Mouse (Mus musculus) kidney, adult 8-10 months (tissue): ENCODE measurements at regions not wholly inside any gene's neighbourhood (a gene's known extent, or its start where the extent isn't known, plus 50 kb on each side); places are given as distances from the start of the nearest gene placed in this dataset.
"Not testable (repeated sequence)": the region's sequence is repeated elsewhere in the genome, so short reads cannot be mapped to it uniquely, and the experiment has no call there.

Experiments used
- DNase-seq, 2 experiments: peaks; one replicate each; pipeline ENCODE4 v3.0.0; 2022

GRCm38 (mm10) chr2:15273446-15273845 is 218.6 kb upstream of the Nsun6 start:
- DNase-seq, result no peak

DNA sequence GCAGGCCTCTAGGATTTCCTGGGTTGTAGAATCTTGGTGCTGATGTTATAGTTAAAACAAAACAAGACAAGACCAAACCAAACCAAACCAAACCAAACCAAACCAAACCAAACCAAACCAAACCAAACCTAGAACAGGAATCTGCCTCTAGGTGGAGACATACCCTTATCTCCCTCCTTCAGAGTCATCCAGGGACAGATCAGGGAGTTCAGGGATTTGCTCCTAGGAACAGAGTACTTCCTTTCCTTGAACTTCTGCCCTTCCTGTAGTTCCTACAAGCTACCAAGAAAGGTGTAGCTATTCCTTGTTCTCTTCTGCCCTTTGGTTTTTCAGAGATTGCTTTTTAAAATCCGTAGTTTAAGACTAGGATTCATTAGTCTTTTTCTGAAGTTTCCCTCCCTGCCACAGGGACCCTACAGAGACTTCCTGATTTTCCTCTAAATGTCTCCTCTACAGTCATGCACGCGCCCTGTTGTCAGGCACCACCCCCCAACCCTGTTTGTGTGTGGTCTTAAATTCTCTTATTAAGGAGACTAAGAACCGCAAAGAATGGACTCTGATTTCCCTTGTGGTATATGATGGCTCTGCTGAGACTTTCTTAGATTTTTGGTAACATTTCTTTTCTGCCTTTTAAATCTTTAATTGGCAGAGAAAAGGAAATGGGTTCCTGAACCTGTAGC is 205.8 kb upstream of the Nsun6 start:
- no peak for DNase-seq

DNA sequence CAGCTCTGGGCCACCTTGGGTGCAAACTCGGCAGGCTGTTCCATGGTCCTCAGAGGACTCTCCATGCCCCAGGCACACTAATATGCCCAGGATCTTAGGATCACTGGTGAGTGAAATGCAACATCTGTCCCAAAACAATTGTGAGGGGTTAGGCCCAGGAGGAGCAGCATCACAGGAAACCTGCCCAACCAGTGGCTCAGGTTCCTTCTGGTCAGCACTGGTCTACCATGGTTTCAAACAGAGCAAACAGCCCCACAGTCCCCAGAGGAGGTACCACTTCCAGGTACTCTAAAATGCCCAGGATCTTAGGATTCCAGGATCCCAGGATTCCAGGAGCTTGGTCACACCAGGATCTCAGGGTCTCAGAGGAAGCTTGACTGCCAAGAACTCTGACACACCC is 187.4 kb upstream of the Nsun6 start:
- DNase-seq, result not testable (repeated sequence)

- no peak for DNase-seq
Observed at GRCm38 (mm10) chr2:15221910-15222309, 167.0 kb upstream of the Nsun6 start.

DNA sequence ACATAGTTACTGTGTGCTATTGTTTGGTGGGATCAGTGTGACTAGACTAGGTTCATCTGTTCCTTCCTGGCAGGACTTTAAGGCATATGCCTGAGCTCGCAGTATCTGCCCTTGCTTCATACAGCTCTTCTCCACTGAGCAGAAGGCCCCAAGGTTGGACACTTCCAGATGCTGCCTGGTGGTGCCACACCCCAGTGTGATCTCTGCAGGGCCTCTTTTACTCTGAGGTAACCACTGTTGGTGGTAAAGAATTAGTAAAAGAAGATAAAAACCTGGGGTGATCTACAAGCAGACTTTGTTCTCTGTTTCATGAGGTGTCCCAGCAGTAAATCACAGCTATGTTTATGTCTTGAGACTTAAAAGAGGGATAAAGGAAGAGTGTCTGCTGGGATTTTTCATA is 133.2 kb upstream of the Nsun6 start:
- DNase-seq, result no peak

DNA sequence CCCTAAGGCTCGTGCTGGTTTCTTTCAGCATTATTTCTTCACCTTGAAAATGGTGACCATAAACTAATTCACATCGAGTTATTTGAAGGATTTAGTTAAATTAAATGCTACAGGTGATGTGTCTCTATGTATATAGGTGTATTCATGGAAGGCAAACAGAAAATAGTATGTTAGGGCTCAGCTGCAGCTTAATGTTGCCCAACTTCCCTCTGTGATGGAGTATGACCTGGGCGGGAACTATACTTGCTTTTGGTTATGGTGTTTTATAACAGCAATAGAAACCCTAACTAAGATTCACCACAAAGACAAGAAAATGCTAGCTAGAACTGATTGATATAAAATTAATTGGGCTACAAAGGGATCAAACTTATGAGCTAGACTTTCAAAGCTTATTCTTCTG is 126.1 kb upstream of the Nsun6 start:
- no peak for DNase-seq

- no peak for DNase-seq
Observed at GRCm38 (mm10) chr2:15166435-15167024, 111.7 kb upstream of the Nsun6 start.

GRCm38 (mm10) chr2:15165830-15166229 is 111.0 kb upstream of the Nsun6 start:
- no peak for DNase-seq

- DNase-seq, result no peak
Observed at GRCm38 (mm10) chr2:15163732-15164418, 109.0 kb upstream of the Nsun6 start.

- no peak for DNase-seq
Observed at GRCm38 (mm10) chr2:15161831-15162230, 107.0 kb upstream of the Nsun6 start.

DNA sequence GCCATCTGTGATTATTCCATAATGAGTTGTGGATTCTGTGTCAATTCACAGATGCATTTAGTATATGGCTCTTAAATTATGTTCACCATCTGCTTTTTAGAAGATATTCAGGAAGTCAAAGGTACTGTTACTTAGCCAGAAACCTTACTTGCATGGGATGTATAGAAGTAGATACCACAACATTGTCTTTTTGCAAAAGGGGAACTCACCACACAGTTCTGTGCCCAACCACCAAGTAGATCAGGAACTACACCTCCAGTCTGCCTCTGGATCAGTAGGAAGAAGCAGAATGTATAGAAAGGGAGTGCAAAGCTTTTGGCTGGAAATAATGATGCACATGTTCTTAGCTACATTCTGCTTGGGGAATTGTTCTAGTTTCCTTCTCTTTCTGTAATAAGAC is 102.8 kb upstream of the Nsun6 start:
- no peak for DNase-seq

GRCm38 (mm10) chr2:15150823-15151222 is 96.0 kb upstream of the Nsun6 start:
- DNase-seq, result peak in 1 of 2 experiments; percentile 11

GRCm38 (mm10) chr2:15148381-15148780 is 93.5 kb upstream of the Nsun6 start:
- DNase-seq, result no peak

- DNase-seq, result no peak
Observed at GRCm38 (mm10) chr2:15146986-15147385, 92.1 kb upstream of the Nsun6 start.

DNA sequence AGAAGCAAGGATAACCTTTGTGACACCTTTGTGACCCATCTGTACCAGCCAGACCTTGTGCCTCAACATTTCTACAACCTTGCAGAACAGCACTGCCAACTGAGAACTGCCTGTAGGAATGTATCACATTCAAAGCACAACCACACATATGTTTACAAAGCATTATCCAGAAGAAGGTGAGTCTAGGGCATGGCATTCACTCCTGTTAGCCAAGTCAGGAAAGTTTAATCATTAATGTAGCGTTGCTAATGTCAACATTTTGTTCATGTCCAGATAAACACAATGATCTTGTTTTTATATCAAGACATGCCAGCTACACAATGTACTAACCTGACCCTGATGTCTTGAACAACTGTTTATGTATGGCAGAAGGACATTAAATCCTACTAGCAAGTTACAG is 91.5 kb upstream of the Nsun6 start:
- peak in 1 of 2 experiments; percentile 12 for DNase-seq

GRCm38 (mm10) chr2:15144781-15145180 is 89.9 kb upstream of the Nsun6 start:
- no peak for DNase-seq

DNA sequence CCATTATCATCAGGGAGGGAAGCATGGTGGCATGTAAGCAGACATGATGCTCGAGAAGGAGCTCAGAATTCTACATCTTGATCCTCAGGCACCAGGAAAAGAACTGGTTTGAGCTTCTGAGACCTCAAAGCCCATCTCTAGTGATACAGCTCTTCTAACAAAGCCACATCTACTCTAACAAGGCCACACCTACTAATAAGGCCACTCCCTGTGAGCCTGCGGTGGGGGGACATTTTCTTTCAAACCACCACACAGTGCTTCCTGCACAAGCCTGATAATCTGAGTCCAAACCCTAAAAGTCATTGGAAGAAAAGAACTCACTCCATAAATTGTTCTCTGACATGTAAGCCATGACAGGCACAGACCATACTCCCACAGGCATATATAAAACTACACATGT is 85.0 kb upstream of the Nsun6 start:
- no peak for DNase-seq
